Mouse (Mus musculus) spleen, postnatal 14 days (tissue): Measurements from ENCODE around the gene Pllp.

Source experiments
- DNase-seq, 2 experiments: peaks; one replicate each; pipeline ENCODE4 v3.0.0; 2021 to 2022; ENCODE audit warnings: low spot score in 2 of 2

Gene Pllp

DNA sequence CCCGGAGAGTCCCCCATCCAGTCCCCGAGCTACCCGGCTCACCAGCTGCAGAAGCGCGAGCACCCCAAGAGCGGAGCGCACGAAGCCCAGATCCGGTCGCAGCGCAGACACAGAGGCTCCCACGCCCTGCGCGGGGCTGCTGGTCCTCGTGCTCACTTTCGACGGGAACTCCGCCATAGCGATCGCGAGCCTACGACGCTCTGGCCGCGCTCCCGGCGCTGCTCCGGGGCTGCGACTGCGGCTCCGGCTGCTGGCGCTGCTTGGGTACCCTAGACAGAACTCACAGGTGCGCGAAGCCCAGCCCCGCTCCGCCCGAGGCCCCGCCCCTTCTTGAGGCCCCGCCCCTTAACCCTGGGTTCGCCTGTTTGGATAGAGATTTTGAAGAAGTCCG lies at the start of gene Pllp:
TSS of gene Pllp (minus strand) at position 285 of the 391 bp plus-strand sequence.
- no peak for DNase-seq

DNA sequence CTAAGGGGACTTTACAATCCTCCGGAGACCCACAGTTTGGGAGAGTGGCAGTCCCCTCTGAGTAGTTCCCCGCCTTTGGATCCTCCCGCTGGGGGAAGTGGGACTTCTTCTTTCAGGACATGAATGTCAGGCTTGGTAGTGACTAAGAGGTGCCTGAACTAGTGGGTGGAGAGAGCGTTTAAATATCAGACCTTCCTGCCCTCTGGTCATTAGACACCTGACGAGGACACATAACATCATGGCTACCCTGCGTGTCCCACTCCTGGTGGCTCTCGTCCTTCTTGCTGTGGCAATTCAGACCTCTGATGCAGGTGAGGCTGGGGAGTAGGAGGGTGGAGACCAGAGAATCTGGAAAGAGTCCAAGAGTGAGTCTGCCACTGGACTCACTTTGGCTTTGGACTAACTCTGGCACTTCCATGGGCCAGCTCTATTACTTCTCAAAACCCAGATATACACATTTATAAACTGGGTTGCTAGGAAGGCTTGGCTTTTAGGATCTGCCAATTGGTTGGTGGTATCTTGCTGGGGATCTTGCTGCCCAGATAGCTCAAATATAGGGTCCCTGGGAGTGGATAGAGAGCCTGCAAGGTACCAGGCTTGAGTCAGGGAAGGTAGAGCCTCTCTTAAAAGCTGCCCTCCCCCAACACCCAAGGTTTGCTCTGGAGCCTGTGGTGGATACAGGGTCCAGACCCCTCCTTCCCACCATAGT lies 49.6 kb upstream of the Pllp start, which contains the start of gene Ccl22:
TSS of gene Ccl22 (plus strand) at position 115 of the 709 bp plus-strand sequence.
- DNase-seq, result no peak

DNA sequence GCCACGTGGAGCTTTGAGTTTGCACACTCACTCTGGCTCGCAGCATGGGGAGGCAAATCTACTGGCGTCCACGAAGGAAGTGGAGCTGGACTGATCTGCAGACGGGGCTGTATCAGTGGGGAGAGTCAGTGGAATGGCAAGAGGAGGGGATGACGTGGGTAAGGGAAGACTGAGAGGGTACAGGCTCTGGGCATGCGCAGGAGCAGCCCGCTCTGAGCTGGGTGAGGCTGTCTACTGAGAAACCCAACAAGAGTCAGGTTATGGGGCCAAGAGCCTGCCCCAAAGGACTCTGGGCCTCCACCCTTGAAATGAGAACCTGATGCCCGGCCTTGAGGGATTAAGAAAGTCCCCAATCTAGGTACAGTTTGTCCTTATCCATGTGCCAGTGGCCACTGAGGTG lies 48.9 kb upstream of the Pllp start:
- DNase-seq, result no peak

DNA sequence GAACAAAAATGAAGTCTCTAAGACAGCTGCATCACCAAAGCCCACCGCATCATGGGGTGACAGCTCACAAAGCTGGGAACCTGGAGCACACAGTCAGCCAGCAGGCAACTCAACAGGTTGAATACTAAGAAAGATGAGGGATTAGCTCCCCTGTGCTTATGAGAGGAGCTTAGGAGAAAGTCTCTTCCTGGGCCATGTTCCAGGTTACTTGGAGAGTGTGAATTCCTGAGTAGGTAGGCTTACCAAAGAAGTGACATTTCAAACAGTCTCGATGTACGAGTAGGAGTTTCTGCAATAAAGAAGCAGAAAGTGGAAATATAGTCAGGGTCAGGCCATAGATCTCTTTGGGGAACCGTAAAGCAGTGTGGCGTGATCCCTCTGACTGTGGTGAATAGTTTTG lies 48.4 kb upstream of the Pllp start:
- DNase-seq, result no peak

DNA sequence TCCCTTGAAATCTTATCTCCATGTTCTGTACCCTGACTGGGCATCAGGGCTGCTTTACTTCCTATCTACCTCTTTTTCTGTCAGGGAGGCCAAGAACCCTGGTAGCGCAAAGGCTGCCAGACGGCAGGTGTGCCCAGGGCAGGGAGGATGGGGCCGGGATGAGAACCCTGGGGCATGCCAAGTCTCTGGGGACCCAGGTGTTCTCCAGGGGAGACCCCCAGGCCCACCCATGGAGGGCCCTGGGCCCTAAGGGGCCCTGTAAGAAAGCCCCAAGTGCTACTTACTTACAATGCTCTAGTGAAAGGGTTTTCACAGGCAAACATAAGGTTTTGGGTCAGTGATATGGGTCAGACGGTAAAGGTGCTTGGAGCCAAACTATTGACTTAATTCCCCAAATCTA lies 45.6 kb upstream of the Pllp start:
- no peak for DNase-seq

DNA sequence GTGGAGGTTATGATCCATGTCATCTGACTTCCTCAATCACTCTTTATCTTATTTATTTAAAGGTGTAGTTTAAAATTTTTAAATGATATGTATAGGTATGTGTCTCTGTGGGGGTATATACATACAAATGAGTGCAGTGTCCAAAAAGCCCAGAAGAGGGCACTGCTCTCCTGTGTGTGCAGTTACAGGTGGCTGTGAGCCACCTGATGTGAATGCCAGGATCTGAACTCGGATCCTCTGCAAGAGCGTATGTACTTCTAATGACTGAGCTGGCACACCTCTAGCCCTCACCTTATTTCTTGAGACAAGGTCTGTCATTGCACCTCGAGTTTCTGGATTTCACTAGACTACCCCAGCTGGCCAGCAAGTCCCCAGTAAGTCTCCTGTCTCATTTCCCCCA lies 44.5 kb upstream of the Pllp start:
- DNase-seq, result no peak

DNA sequence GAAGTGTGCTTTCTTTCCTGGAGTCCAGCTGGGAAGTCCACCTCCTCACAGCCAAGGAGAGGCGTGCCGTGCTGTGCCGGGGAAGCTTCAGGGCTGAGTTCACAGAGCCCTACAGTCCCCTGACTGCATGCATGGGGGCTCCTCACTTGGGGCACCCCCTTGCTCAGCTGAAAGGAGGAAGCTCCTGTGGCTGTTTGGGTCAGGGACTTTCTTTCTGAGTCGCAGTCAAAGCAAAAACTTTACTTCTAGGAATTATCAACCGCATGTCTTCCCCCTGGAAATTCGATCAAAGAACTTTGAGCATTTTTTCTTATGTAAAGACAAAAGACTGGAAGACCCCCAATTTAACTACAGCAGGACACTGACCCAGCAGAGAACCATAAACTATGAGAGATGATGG lies 43.8 kb upstream of the Pllp start:
- no peak for DNase-seq

DNA sequence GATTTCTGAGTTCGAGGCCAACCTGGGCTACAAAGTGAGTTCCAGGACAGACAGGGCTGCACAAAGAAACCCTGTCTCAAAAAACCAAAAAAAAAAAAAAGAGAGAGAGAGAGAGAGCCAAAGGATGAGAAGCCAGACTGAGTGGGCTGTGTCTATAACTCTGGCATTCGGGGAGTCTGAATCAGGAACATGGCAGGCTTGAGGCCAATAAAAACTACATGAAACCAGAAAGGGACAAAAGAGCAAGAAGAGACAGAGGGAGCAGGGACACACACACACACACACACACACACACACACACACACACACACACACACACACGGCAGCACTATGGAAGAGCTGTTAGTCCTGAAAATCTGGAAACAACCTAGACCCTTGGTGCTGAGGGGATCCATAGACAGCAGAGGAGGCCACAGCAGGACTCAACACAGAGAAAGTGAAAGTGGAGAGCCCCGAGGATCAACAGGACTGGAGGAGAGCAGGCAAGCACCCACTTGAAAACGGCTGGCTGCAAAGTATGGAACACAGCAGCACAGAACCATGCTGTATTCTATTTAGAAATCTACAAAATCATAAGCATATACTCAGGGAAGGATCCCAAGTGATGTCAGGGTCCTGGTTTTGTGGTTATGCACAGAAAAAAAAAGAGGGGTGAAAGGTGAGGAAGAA lies 39.5 kb upstream of the Pllp start:
- peak in 1 of 2 experiments; percentile 11 for DNase-seq

DNA sequence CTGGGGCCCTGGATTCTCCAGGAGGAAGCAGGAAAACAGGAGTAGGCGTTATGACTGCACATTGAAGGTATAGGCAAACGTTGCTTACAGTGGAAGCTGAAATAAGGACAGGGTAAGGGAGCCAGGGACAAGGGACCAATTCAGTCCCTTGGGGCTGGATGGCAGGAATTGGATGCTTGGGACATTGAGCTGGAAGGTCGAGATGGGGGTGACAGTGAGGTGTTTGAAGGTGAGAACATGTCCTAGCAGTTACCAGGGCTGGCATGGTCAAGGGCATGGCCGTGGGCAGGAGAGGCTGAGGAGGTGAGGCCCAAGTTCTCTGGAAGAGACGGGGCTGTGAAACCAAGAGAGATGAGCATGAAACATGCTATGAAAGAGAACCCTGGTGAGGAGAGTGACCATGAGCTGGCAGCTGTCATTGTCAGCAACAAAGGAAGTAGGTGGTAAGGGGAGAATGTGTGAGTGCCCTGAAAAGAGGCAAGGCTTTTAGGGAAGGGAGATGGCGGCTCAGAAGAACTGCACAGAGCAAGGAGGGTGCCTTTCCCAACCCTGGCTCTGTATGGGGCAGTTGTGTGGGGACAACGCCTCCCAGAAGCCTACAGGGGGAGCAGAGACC lies 38.8 kb upstream of the Pllp start:
- DNase-seq, result no peak

DNA sequence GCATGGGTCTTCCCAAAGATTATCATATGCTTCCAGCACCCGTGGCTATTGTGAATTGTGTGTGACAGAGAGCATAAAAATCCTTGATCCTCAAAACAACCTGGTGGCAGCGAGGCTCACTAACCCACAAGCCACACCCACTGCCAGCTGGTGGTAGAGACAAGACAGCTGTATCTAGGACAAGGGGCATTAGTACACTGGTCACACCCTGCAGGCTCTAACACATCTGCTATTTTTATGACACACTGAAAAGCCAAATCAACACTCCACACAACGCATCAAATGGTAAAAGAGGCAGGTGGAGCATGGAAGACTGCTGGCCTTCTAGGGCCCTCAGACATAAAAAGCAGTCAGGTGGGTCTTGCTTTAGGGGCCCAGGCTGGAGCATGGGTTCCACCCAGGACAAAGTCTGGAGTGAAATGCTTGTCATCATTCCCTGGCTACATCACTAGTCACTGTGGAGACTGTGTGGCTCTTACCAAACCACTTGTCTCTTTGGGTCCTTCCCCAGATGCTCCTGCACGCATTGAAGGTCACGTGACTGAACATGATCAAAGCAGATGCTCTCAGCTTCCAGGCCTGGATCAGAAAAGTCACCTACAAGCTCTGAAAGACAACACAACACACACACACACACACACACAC lies 37.9 kb upstream of the Pllp start:
- peak; percentile 63 to 75 for DNase-seq

DNA sequence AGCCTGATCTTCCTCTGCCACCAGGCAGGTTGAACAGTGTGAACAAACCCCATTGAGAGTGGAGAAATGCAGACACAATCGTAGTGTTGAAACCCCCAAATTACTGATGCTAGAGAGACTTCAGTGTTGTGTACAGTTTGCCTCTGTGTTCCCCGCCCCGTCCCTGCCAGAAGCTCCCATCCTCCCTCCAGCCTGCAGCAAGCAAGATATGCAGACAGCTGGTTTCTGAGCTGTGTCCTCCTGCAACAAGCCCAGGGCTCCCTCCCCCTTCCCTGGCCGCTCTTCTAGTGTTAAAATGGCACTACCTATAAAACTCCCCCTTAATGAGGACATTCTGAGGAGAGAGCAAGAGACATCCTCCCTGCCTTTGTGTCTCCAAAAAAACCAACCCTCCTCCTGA lies 33.2 kb upstream of the Pllp start:
- DNase-seq, result no peak

DNA sequence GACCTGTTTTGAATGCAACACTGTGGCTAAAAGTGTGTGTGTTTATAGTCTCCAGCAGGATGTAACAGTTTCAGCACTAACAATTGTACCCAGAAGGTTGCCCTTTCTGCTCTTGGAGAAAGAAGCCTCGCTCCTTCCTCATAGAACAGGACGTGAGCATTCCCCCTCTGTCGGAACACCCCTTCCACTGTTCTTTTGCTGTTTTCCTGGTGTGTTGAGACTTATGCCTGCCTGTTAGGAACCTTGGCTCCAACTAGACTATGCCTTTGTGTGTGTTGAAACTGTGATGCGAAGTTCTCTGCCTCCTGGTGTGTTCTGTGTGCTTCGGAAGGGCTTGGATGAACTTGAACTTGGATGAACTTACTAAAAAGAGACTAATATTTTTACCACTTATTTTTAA lies 29.9 kb upstream of the Pllp start:
- no peak for DNase-seq

DNA sequence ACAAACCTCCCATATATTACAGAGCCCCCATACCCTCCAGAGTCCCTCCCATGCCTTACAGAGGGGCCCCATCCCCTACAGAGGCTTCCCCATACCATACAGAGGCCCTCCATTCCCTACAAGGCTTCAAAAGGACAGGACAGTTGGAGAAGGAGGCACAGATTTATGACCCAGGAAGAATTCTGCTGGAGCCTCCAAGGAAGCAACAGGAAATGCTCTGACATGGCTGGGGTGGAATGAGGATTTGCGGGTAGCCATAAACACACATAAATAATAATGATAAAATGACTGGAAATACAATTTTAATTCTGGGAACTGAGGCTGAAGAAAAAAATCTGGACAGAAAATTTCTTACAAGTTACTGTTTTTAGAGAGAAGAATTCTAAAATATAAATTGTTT lies 20.8 kb upstream of the Pllp start:
- DNase-seq, result no peak

DNA sequence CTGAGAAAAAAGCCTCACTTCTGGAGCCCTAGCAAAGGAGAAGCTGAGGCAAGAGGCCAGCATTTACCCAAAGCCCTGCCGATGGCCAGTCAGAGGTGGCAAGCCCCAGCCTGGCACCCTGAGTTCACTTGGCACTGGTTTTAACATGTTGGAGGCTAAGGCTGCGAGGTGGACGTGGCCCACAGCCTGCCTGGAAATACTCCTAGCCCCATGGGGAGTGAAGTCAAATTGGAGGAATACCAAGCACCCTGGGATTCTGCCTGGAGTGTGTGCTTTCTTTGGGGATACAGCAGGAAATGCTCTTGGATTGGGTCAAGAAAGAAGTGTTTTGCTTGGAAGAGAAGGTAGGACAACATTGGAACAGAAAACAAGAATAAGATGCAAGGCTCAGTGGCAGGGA lies 19.8 kb upstream of the Pllp start:
- no peak for DNase-seq

DNA sequence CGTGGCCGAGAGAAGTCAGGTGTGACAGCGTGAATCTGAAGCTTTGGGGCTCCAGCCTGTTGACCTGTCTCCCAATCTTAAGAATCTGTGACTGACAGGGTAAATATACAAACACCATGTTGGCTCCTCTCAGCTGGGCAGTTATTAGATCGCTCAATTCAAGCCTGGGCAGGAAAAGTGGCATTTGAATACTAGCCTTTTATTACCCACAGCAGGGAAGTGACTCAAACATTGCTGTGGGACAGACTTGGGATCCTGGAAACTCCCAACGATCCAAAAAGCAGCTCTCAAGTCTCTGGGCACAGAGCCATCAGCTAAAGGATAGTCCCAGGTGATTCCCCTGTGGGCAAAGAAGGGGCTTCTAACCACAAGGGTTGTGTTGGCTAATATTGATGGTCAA lies 18.5 kb upstream of the Pllp start:
- no peak for DNase-seq

DNA sequence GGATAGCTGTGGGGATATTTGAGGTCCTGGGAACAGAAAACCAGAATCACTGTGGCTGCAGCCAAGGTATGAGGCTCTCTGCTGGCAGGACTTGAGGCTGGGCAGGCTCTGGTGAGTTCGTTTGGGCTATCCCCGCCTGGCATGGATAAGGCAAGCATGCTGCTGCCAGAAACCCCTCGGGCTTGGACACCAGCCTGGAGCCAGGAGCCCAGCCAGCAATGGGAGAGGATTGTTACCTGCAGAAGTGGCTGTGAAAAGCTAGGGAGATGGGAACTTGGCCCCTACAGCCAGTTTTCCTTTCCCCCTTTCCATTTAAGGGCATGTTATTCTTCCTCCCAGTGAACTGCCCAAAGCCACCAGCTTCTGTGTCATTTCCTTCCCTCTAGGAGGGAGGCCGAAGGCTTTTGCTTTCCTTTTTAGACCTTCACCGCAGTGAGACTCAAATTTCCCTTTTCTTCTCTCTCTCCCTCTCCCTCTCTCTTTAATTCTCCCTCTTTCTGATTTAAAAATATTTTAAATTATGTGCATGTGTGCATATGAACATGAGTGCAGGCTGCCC lies 15.2 kb upstream of the Pllp start:
- DNase-seq, result no peak

DNA sequence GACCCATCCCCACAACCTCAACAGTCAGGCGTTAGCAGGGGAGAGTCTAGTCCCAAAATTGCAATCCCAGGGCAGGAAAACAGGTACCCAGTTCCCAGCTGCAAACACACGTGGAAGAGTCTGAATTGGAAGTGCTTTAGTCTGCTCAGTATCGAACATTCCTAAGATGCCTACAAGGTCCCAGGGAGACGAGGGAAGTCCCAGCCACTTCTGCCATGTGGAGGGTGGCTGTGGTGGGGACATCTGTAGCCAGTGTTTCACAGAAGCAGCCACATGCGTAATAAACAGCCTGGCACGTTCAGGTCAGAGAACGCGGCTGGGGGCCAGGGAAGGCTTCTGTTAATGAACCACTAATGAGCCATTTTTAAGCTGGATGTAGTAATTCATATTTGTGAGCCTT lies 14.3 kb upstream of the Pllp start:
- DNase-seq, result no peak

DNA sequence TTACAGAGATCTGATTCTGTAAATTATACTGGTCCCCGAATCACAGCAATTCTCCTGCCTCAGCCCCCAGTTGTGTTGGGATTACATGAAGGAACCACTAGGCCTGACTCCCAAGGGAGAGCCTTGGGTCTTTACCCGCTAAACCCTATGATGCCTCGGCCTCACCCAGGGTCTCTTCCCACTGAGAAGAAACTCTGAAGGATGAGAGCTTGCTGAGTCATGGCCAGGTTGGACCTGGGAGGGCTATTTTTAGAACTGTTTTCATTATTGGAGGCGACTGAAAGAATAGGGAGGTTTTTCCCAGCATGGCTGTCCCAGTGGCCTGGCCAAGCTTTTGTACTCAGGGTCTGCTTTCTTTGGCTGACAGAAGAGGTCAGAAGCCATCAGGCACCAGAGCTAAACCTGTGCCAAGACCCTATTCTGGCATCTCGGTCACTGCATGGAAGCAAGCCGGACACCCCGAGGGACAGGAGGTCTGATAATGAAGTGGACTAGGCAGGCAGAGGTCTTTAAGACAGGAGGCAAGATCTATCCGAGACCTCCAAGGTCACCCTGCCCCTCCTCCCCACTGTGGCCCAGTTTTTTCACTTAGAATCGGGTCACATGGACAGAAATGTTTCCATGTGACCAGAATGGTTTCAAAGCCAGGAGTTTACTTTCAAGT lies 10.8 kb upstream of the Pllp start:
- no peak for DNase-seq

DNA sequence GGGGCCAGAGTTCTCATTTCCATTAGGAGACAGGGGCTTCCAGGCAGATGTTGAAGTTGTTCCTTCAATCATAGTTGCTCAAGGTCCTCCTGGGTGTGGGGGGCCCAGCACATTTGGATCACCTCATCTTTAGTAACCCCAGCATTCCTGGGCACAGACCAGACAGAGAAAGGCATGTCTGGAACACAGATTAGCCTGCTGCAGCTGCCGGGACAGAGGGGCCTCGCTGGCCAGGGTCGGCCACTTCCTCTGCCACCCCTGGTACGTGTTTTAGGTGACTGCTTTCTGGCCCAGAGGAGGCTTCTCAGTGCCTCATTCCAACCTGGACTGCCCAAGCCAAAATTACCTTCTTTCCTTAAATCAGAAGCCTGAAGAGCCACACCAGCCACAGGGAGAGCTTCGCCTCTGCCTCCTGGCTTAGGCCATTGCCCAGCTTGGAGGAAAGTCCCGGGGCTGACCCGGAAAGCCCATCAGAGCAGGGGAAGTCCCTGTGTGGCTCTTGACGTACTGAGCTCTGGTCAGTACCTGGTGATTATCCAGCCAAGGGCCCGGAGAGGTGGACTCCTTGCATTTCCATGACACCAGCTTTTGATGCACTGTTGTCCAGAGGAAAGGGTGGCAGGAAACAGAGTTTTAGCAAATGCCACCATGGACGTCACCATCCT lies 9.6 kb upstream of the Pllp start:
- DNase-seq, result no peak

DNA sequence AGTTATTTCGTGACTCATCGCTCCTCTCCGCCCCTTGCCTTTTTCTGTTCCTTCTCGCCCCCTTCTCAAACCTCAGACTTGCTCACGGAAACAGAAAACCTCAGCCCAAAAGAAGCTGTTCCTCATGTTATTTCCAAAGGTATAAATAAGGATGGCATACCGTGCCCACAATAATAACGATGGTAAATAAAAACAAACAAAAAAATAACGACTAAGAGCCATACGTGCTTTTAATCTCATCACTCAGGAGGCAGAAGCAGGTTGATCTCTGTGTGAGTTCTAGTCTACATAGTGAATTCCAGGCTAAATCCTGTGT lies 8.5 kb upstream of the Pllp start:
- DNase-seq, result no peak

DNA sequence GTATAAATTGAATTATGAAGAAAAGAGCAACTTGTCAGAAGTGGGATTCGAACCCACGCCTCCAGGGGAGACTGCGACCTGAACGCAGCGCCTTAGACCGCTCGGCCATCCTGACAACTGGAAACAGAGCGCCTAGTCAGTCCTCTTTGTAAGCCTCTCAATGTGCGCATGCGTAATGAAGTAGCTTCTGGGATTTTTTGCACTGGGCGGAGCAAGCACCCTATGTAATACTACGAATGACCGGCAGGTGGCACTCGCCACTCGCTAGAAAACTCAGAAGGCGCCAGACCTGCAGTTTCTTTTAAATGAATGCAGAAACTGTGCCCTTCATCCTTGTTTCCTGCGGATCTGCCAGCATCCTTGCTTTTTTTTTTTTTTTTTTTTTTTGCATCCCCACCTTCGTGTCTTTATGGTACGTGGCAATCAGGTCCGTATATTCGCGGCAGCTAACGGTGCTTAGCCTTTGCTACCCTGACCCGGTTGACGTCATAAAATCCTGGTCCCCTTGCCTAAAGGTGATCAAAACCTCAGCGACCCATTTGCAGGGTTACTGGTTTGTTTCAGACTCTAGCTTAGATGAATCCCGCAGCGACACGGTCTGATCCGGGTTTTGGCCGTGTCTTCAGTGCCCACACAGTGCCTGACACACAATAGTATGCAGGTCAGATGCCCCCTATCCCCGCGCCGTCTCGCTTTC lies 8.0 kb upstream of the Pllp start:
- peak; percentile 99 for DNase-seq
